Mouse (Mus musculus): ENCODE measurements around the gene Clspn. TPM values are rescaled to one million over a fixed set of nuclear protein-coding genes. Genes with fewer than 3 reads are reported as not detected.
"Not testable (repeated sequence)": the region's sequence is repeated elsewhere in the genome, so short reads cannot be mapped to it uniquely, and the experiment has no call there.

Clspn gene
- polyA plus RNA-seq, 1 experiment = 39.8 TPM

GRCm38 (mm10) chr4:126526164-126526563, 30.6 kb upstream of the Clspn start:
- H3K27ac ChIP-seq (ENCODE audit: insufficient read depth, low read length) = no peak overlapping the region
- no peaks in the 10 kb centered on the region for H3K27me3 ChIP-seq (ENCODE audit: control insufficient read depth, insufficient read depth, low read length, poor library complexity, severe bottlenecking)
- H3K36me3 ChIP-seq (ENCODE audit: control insufficient read depth, insufficient read depth, low read length, poor library complexity, severe bottlenecking) = no peaks in the 10 kb centered on the region
- H3K4me1 ChIP-seq (ENCODE audit: control insufficient read depth, insufficient read depth, low read length) = no peaks in the 10 kb centered on the region
- H3K4me3 ChIP-seq (ENCODE audit: low read depth, low read length) = no peak overlapping the region
- no peaks in the 10 kb centered on the region for H3K9me3 ChIP-seq (replicated peaks; ENCODE audit: control insufficient read depth, insufficient read depth, low read length, poor library complexity, severe bottlenecking)
- no peak overlapping the region for H3K9ac ChIP-seq (ENCODE audit: low read depth, poor library complexity, severe bottlenecking)
- TF ChIP-seq EP300 (IDR thresholded peaks at IDR 0.05; ENCODE audit: insufficient read depth, low read depth, low read length) (no peak), CTCF (IDR thresholded peaks at IDR 0.05; ENCODE audit: low read depth, low read length) (no peak), POLR2A (IDR thresholded peaks at IDR 0.05; ENCODE audit: insufficient read depth, low read length) (no peak)

DNA sequence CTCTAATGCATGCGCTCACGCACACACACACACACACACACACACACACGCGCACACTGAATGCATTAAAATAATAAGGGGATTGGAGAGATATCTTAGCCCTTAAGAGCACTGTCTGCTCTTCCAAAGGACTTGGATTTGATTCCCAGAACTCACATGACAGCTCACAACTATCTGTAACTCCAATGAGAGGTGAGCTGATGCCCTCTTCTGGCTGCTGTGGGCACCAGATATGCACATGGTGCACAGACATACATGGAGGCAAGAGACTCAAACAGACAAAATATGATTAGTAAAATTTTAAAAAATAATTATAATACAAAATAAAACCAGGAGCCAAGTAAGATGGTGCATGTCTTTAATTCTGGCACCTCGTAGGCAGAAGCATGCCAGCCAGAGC, 29.9 kb upstream of the Clspn start:
- Histone ChIP-seq H3K4me3 (ENCODE audit: low read depth, low read length) (no peak overlapping the region), H3K9ac (ENCODE audit: low read depth, poor library complexity, severe bottlenecking) (no peak overlapping the region), H3K9me3 (replicated peaks; ENCODE audit: control insufficient read depth, insufficient read depth, low read length, poor library complexity, severe bottlenecking) (no peaks in the 10 kb centered on the region), H3K27me3 (ENCODE audit: control insufficient read depth, insufficient read depth, low read length, poor library complexity, severe bottlenecking) (no peaks in the 10 kb centered on the region), H3K36me3 (ENCODE audit: control insufficient read depth, insufficient read depth, low read length, poor library complexity, severe bottlenecking) (no peaks in the 10 kb centered on the region), H3K4me1 (ENCODE audit: control insufficient read depth, insufficient read depth, low read length) (no peaks in the 10 kb centered on the region), H3K27ac (ENCODE audit: insufficient read depth, low read length) (no peak overlapping the region)
- TF ChIP-seq POLR2A (IDR thresholded peaks at IDR 0.05; ENCODE audit: insufficient read depth, low read length) = no peak
- peak; percentile 50 for TF ChIP-seq CTCF (IDR thresholded peaks at IDR 0.05; ENCODE audit: low read depth, low read length)
- no peak for TF ChIP-seq EP300 (IDR thresholded peaks at IDR 0.05; ENCODE audit: insufficient read depth, low read depth, low read length)

- H3K9me3 ChIP-seq (replicated peaks; ENCODE audit: control insufficient read depth, insufficient read depth, low read length, poor library complexity, severe bottlenecking) = no peaks in the 10 kb centered on the region
- no peaks in the 10 kb centered on the region for H3K4me1 ChIP-seq (ENCODE audit: control insufficient read depth, insufficient read depth, low read length)
- H3K36me3 ChIP-seq (ENCODE audit: control insufficient read depth, insufficient read depth, low read length, poor library complexity, severe bottlenecking) = no peaks in the 10 kb centered on the region
- no peaks in the 10 kb centered on the region for H3K27me3 ChIP-seq (ENCODE audit: control insufficient read depth, insufficient read depth, low read length, poor library complexity, severe bottlenecking)
- TF ChIP-seq CTCF (IDR thresholded peaks at IDR 0.05; ENCODE audit: low read depth, low read length) = no peak
- TF ChIP-seq POLR2A (IDR thresholded peaks at IDR 0.05; ENCODE audit: insufficient read depth, low read length) = no peak
- TF ChIP-seq EP300 (IDR thresholded peaks at IDR 0.05; ENCODE audit: insufficient read depth, low read depth, low read length) = no peak
- no peak overlapping the region for H3K27ac ChIP-seq (ENCODE audit: insufficient read depth, low read length)
- peak overlapping the region; percentile 92; the same call in 1 of the 2 replicates for H3K9ac ChIP-seq (ENCODE audit: low read depth, poor library complexity, severe bottlenecking)
- peak overlapping the region; percentile 69 for H3K4me3 ChIP-seq (ENCODE audit: low read depth, low read length)
These were observed 24.4 kb upstream of the Clspn start for GRCm38 (mm10) chr4:126532292-126532691.

DNA sequence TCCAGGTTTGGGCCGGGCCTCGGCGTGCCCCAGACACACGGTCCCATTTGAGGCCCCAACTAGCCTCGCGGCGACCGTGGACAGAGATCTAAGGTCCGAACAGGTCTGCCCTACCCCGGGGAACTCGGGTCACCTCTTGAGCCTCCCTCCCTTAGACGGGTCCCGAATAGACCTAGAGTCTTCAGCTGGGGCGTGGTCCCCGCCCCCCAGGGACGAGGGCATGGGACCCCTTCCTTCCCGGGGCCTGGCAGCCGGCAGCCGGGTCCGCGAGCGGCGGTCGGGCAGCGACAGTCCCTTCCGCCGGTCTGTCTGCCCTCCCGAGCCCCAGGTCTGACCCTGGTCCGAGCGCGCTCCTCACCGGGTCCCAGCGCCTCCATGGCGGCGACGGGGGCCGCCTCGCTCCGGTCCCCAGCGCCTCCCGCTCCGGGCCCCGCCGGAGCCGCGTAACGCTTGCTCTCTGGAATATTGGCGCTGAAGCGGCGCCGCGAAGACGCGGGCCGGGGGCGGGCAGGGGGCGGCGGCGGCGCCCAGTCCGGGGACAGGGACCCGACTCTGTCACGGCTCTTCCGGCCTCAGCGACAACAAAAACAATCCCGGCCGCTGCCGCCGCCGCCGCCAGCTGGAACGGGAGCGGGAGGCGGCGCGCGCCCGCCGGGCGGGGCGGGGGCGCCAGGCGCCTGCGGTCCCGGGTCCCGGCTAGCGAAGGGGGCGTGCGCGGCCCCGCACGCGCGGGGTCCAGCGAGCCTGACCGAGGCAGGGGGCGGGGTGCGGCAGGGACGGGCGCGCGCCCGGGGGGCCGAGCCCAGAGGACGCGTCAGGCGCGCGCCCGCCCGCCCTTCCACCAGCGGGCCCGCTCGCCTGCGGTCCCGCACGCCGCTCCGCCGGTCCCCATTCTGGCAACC, 23.7 kb upstream of the Clspn start, which contains the start of gene Ago4:
Gene Ago4 (minus strand): TSS at position 646 of the 902 bp plus-strand sequence.
- H3K27ac ChIP-seq (ENCODE audit: insufficient read depth, low read length) = no peak within 1 kb of the TSS
- H3K4me1 ChIP-seq (ENCODE audit: control insufficient read depth, insufficient read depth, low read length) = no peaks in the 10 kb centered on the region
- no peaks in the 10 kb centered on the region for H3K27me3 ChIP-seq (ENCODE audit: control insufficient read depth, insufficient read depth, low read length, poor library complexity, severe bottlenecking)
- H3K4me3 ChIP-seq (ENCODE audit: low read depth, low read length) = peak within 1 kb of the TSS; percentile 75
- H3K9ac ChIP-seq (ENCODE audit: low read depth, poor library complexity, severe bottlenecking) = peak within 1 kb of the TSS; percentile 92
- TF ChIP-seq POLR2A (IDR thresholded peaks at IDR 0.05; ENCODE audit: insufficient read depth, low read length) = no peak
- TF ChIP-seq CTCF (IDR thresholded peaks at IDR 0.05; ENCODE audit: low read depth, low read length) = no peak
- no peak for TF ChIP-seq EP300 (IDR thresholded peaks at IDR 0.05; ENCODE audit: insufficient read depth, low read depth, low read length)
- no peaks in the 10 kb centered on the region for H3K9me3 ChIP-seq (replicated peaks; ENCODE audit: control insufficient read depth, insufficient read depth, low read length, poor library complexity, severe bottlenecking)
- H3K36me3 ChIP-seq (ENCODE audit: control insufficient read depth, insufficient read depth, low read length, poor library complexity, severe bottlenecking) = no peaks in the 10 kb centered on the region

GRCm38 (mm10) chr4:126533729-126534070, 23.0 kb upstream of the Clspn start:
- peak overlapping the region; percentile 75 for H3K4me3 ChIP-seq (ENCODE audit: low read depth, low read length)
- H3K9ac ChIP-seq (ENCODE audit: low read depth, poor library complexity, severe bottlenecking) = peak overlapping the region; percentile 92
- no peak for TF ChIP-seq CTCF (IDR thresholded peaks at IDR 0.05; ENCODE audit: low read depth, low read length)
- TF ChIP-seq POLR2A (IDR thresholded peaks at IDR 0.05; ENCODE audit: insufficient read depth, low read length) = no peak
- no peak for TF ChIP-seq EP300 (IDR thresholded peaks at IDR 0.05; ENCODE audit: insufficient read depth, low read depth, low read length)
- no peak overlapping the region for H3K27ac ChIP-seq (ENCODE audit: insufficient read depth, low read length)
- H3K4me1 ChIP-seq (ENCODE audit: control insufficient read depth, insufficient read depth, low read length) = no peaks in the 10 kb centered on the region
- no peaks in the 10 kb centered on the region for H3K36me3 ChIP-seq (ENCODE audit: control insufficient read depth, insufficient read depth, low read length, poor library complexity, severe bottlenecking)
- no peaks in the 10 kb centered on the region for H3K9me3 ChIP-seq (replicated peaks; ENCODE audit: control insufficient read depth, insufficient read depth, low read length, poor library complexity, severe bottlenecking)
- H3K27me3 ChIP-seq (ENCODE audit: control insufficient read depth, insufficient read depth, low read length, poor library complexity, severe bottlenecking) = no peaks in the 10 kb centered on the region

- H3K27me3 ChIP-seq (ENCODE audit: control insufficient read depth, insufficient read depth, low read length, poor library complexity, severe bottlenecking); H3K9ac ChIP-seq (ENCODE audit: low read depth, poor library complexity, severe bottlenecking); H3K36me3 ChIP-seq (ENCODE audit: control insufficient read depth, insufficient read depth, low read length, poor library complexity, severe bottlenecking); H3K9me3 ChIP-seq (replicated peaks; ENCODE audit: control insufficient read depth, insufficient read depth, low read length, poor library complexity, severe bottlenecking); H3K4me1 ChIP-seq (ENCODE audit: control insufficient read depth, insufficient read depth, low read length); H3K27ac ChIP-seq (ENCODE audit: insufficient read depth, low read length); H3K4me3 ChIP-seq (ENCODE audit: low read depth, low read length): not testable (repeated sequence)
These were observed 21.1 kb upstream of the Clspn start for GRCm38 (mm10) chr4:126535631-126536030.
